In genomic region chrX:77608947-77609703, GRCm38 (mm10) we compare ENCODE assay signal across 19 mouse cellular contexts.
DNase-seq lines count a peak whose midpoint lies in the region; ATAC-seq and TF ChIP-seq lines count a peak whose summit lies in the region.
"Had no signal": no experiment of that assay in that cellular context is flagged by ENCODE, and none has a peak within 500 bp of the region (broad histone marks: within the 10 kb centered on the region; RNA-seq: fewer than 3 reads in every experiment).

No protein-coding gene starts in this region.

- TF ChIP-seq POLR2A in kidney, adult 2 months (IDR thresholded peaks at IDR 0.05; ENCODE audit: low read depth, low read length) = no peak

- peak overlapping the region; percentile 38; the same call in 1 of the 2 replicates for H3K27ac ChIP-seq in kidney, adult 2 months (ENCODE audit: insufficient read depth, low read depth, low read length)
- no peak overlapping the region for H3K27ac ChIP-seq in kidney, embryonic 15.5 days
- no peak overlapping the region for H3K27ac ChIP-seq in ES-E14 (ENCODE audit: insufficient read depth, low read depth, low read length, poor library complexity, severe bottlenecking)
- H3K27ac ChIP-seq in hindbrain, embryonic 11.5 days (ENCODE audit: low read depth, low read length) = no peak overlapping the region
- no peak overlapping the region for H3K27ac ChIP-seq in hindbrain, embryonic 12.5 days
- H3K27ac ChIP-seq: hindbrain, embryonic 14.5 days; layer of hippocampus, adult 2 months; limb, embryonic 15.5 days; midbrain, embryonic 12.5 days had no signal

- no peak overlapping the region for H3K4me2 ChIP-seq in kidney, embryonic 15.5 days
- H3K4me2 ChIP-seq in hindbrain, embryonic 11.5 days (replicated peaks; ENCODE audit: low read depth, low read length) = no peak overlapping the region
- H3K4me2 ChIP-seq in hindbrain, embryonic 12.5 days (replicated peaks) = no peak overlapping the region
- H3K4me2 ChIP-seq: hindbrain, embryonic 14.5 days; limb, embryonic 15.5 days; lung, embryonic 14.5 days; midbrain, embryonic 12.5 days had no signal

- DNase-seq in embryo, embryonic 10.5 days (ENCODE audit: low spot score) = peak; percentile 5
- DNase-seq in embryo, embryonic 11 days = no peak
- DNase-seq in kidney, adult 2 months = no peak
- DNase-seq in ES-E14 (ENCODE audit: low read depth, low spot score) = peak; percentile 29
- DNase-seq in hindbrain, embryonic 11.5 days (ENCODE audit: low spot score) = no peak
- DNase-seq: cerebellum, adult 11-12 months; gastrocnemius, postnatal 25 days; kidney, adult 8-10 months; lung, embryonic 14.5 days; right cerebral cortex, postnatal 4 days; thymus, adult 2 months had no signal

- in situ Hi-C loops in ES-E14 (cut with MboI; ENCODE audit: low sequenced_read_pairs in 2 of 2, unreplicated experiment in 2 of 2) = no loop called here

- ATAC-seq in kidney, embryonic 15.5 days (replicated peaks; ENCODE audit: low FRiP score) = no peak
- peak; percentile 40 for ATAC-seq in megakaryocyte progenitor cell, adult 5-6 weeks (replicated peaks; ENCODE audit: poor library complexity)
- no peak for ATAC-seq in hindbrain, embryonic 11.5 days (ENCODE audit: low FRiP score)
- no peak for ATAC-seq in hindbrain, embryonic 12.5 days (ENCODE audit: low FRiP score)
- ATAC-seq: forebrain, embryonic 16.5 days had no signal

- H3K4me3 ChIP-seq in kidney, adult 2 months (ENCODE audit: insufficient read depth, low read depth, low read length) = no peak overlapping the region
- no peak overlapping the region for H3K4me3 ChIP-seq in kidney, embryonic 15.5 days (replicated peaks)
- no peak overlapping the region for H3K4me3 ChIP-seq in ES-E14 (ENCODE audit: insufficient read depth in 1 of 2, low read depth in 1 of 2, low read length in 2 of 2, poor library complexity in 1 of 2, severe bottlenecking in 1 of 2)
- no peak overlapping the region for H3K4me3 ChIP-seq in hindbrain, embryonic 11.5 days (ENCODE audit: low read depth, low read length)
- H3K4me3 ChIP-seq in hindbrain, embryonic 12.5 days = no peak overlapping the region
- H3K4me3 ChIP-seq: layer of hippocampus, adult 2 months; limb, embryonic 15.5 days; midbrain, embryonic 12.5 days had no signal

- no peaks in the 10 kb centered on the region for H3K27me3 ChIP-seq in kidney, adult 2 months (replicated peaks; ENCODE audit: control insufficient read depth, insufficient read depth, low read length)
- H3K27me3 ChIP-seq in kidney, embryonic 15.5 days = no peaks in the 10 kb centered on the region
- H3K27me3 ChIP-seq in hindbrain, embryonic 11.5 days (ENCODE audit: control insufficient read depth, insufficient read depth, low read length) = no peaks in the 10 kb centered on the region
- H3K27me3 ChIP-seq in hindbrain, embryonic 12.5 days = no peaks in the 10 kb centered on the region
- H3K27me3 ChIP-seq: limb, embryonic 15.5 days; midbrain, embryonic 12.5 days had no signal

- H3K9ac ChIP-seq in kidney, embryonic 15.5 days = no peak overlapping the region
- no peak overlapping the region for H3K9ac ChIP-seq in ES-E14 (ENCODE audit: insufficient read depth, low read depth, low read length, poor library complexity, severe bottlenecking)
- H3K9ac ChIP-seq in hindbrain, embryonic 11.5 days (ENCODE audit: low read depth, low read length) = no peak overlapping the region
- no peak overlapping the region for H3K9ac ChIP-seq in hindbrain, embryonic 12.5 days
- H3K9ac ChIP-seq: hindbrain, embryonic 14.5 days; limb, embryonic 15.5 days; lung, embryonic 14.5 days; midbrain, embryonic 12.5 days had no signal

- no peak for TF ChIP-seq CTCF in kidney, adult 2 months (conservative IDR thresholded peaks at IDR 0.05; ENCODE audit: insufficient read depth, insufficient read length, low read depth, low read length)

- H3K36me3 ChIP-seq in kidney, adult 2 months (ENCODE audit: control insufficient read depth, insufficient read depth, low read length) = no peaks in the 10 kb centered on the region
- no peaks in the 10 kb centered on the region for H3K36me3 ChIP-seq in kidney, embryonic 15.5 days
- H3K36me3 ChIP-seq in ES-E14 (ENCODE audit: control insufficient read depth, insufficient read depth, low read length, poor library complexity, severe bottlenecking) = no peaks in the 10 kb centered on the region
- H3K36me3 ChIP-seq in hindbrain, embryonic 11.5 days (ENCODE audit: control insufficient read depth, insufficient read depth, low read length) = no peaks in the 10 kb centered on the region
- H3K36me3 ChIP-seq in hindbrain, embryonic 12.5 days = no peaks in the 10 kb centered on the region
- H3K36me3 ChIP-seq: limb, embryonic 15.5 days; midbrain, embryonic 12.5 days had no signal

- peaks cover 5% of the 10 kb centered on the region; the same call in 1 of the 2 replicates for H3K4me1 ChIP-seq in kidney, adult 2 months (ENCODE audit: control insufficient read depth, insufficient read depth, low read length)
- H3K4me1 ChIP-seq in kidney, embryonic 15.5 days = 0 out of 2 replicates have a peak, but pooled peaks cover 3% of the 10 kb centered on the region
- no peaks in the 10 kb centered on the region for H3K4me1 ChIP-seq in ES-E14 (ENCODE audit: control insufficient read depth in 2 of 2, insufficient read depth in 2 of 2, low read length in 2 of 2, poor library complexity in 1 of 2)
- H3K4me1 ChIP-seq in hindbrain, embryonic 11.5 days (replicated peaks; ENCODE audit: control insufficient read depth, insufficient read depth, low read length) = no peaks in the 10 kb centered on the region
- no peaks in the 10 kb centered on the region for H3K4me1 ChIP-seq in hindbrain, embryonic 12.5 days
- H3K4me1 ChIP-seq: limb, embryonic 15.5 days; midbrain, embryonic 12.5 days had no signal

- WGBS in kidney, adult 2 months = 40% methylated on average over 2 of the region's 2 CpGs
- WGBS in kidney, embryonic 15.5 days = 45% methylated on average over 2 of the region's 2 CpGs
- 51% methylated on average over 2 of the region's 2 CpGs for WGBS in hindbrain, embryonic 11.5 days
- WGBS in hindbrain, embryonic 12.5 days = 54% methylated on average over 2 of the region's 2 CpGs

- H3K9me3 ChIP-seq in kidney, embryonic 15.5 days (replicated peaks) = no peaks in the 10 kb centered on the region
- no peaks in the 10 kb centered on the region for H3K9me3 ChIP-seq in ES-E14 (ENCODE audit: control insufficient read depth, insufficient read depth, low read depth, low read length)
- no peaks in the 10 kb centered on the region for H3K9me3 ChIP-seq in hindbrain, embryonic 11.5 days (ENCODE audit: control insufficient read depth, low read length)
- no peaks in the 10 kb centered on the region for H3K9me3 ChIP-seq in hindbrain, embryonic 12.5 days (replicated peaks)
- H3K9me3 ChIP-seq: limb, embryonic 15.5 days; midbrain, embryonic 12.5 days had no signal

TF ChIP-seq in ES-E14, 5 proteins besides CTCF, POLR2A, EP300 and RAD21:
- no peak for TF ChIP-seq HCFC1 (IDR thresholded peaks at IDR 0.05; ENCODE audit: borderline replicate concordance, insufficient read depth, low read length)
- TF ChIP-seq CHD2 (IDR thresholded peaks at IDR 0.05; ENCODE audit: low read depth, low read length) = no peak
- no peak for TF ChIP-seq ZC3H11A (IDR thresholded peaks at IDR 0.05; ENCODE audit: borderline replicate concordance, low read depth, low read length)
- no peak for TF ChIP-seq MAFK (IDR thresholded peaks at IDR 0.05; ENCODE audit: insufficient read depth, low read depth, low read length)
- TF ChIP-seq ZNF384 (IDR thresholded peaks at IDR 0.05; ENCODE audit: low read depth, low read length) = no peak

Comparison
In these comparisons a context has a peak if more than half of its experiments do, and no peak if none do; other contexts are left out.
1. DNase-seq: peak in embryo, embryonic 10.5 days (single experiment) and ES-E14 (single experiment); none in embryo, embryonic 11 days (single experiment), kidney, adult 2 months (single experiment) and hindbrain, embryonic 11.5 days (single experiment).